Mouse (Mus musculus): Measurements from ENCODE around the gene Pik3cb.

DNA sequence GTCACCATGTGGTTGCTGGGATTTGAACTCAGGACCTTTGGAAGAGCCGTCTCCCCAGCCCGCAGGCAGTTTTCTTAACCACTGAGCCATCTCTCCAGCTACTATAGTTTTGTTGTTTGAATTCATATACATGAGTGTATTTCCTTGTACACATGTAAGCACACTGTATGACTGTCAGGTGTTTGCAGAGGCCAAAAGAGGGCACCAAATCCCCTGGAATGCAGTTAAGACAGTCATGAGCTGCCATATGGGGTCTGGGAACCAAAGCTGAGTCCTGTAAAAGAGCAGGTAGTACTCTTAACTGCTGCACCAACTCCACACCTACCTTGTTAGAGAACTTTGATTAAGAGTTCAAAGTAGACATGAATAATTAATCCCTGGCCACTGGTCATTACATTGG is 59.8 kb downstream of the Pik3cb start:
- TF ChIP-seq CTCF (IDR thresholded peaks at IDR 0.05; ENCODE audit: insufficient read depth, low read length) (0 out of 2 replicates have a peak, but pooled peaks have one; percentile 12), POLR2A (IDR thresholded peaks at IDR 0.05; ENCODE audit: borderline replicate concordance, extremely low read depth, low read depth, low read length) (no peak)
